Mouse (Mus musculus) small intestine, adult 2 months (tissue): ENCODE results near the gene Pard3. TPM values are rescaled to one million over a fixed set of nuclear protein-coding genes. Genes with fewer than 3 reads are reported as not detected.

Experiments used
- H3K27ac ChIP-seq: fragments of 200-500 bp; 2 replicates; pipeline ENCODE4 v1.5.1; 2012; ENCODE audit warnings: low read depth, low read length, control low read depth, inconsistent platforms; ENCODE audit not compliant: insufficient read depth
- H3K27me3 ChIP-seq: fragments of 200-500 bp; 2 replicates; pipeline ENCODE4 v1.6.1; 2012; ENCODE audit warnings: mild to moderate bottlenecking, moderate library complexity, low read length, inconsistent platforms; ENCODE audit not compliant: control insufficient read depth, insufficient read depth
- H3K36me3 ChIP-seq: fragments of 200-500 bp; 2 replicates; pipeline ENCODE4 v1.6.1; 2012; ENCODE audit warnings: mild to moderate bottlenecking, low read length, control low read depth, inconsistent platforms; ENCODE audit not compliant: control insufficient read depth, insufficient read depth
- H3K4me1 ChIP-seq: fragments of 200-500 bp; 2 replicates; pipeline ENCODE4 v1.6.1; 2012; ENCODE audit warnings: low read length, inconsistent platforms, mixed read lengths; ENCODE audit not compliant: control insufficient read depth, insufficient read depth, insufficient read length
- H3K4me3 ChIP-seq: fragments of 200-500 bp; 2 replicates; pipeline ENCODE4 v1.5.1; 2012; ENCODE audit warnings: low read depth, mild to moderate bottlenecking, control low read depth, inconsistent platforms, low read length, moderate library complexity
- CTCF ChIP-seq: fragments of 200-500 bp; IDR thresholded peaks from 2 replicates; pipeline ENCODE4 v1.5.1; 2012; ENCODE audit warnings: low read depth, mild to moderate bottlenecking, control low read depth, inconsistent platforms, low read length, moderate library complexity, mixed read lengths; ENCODE audit not compliant: insufficient replicate concordance, insufficient read length; ENCODE audit errors: extremely low read depth
- POLR2A ChIP-seq: fragments of 200-500 bp; IDR thresholded peaks from 2 replicates; pipeline ENCODE4 v1.6.1; 2012; ENCODE audit warnings: low read depth, mild to moderate bottlenecking, control low read depth, inconsistent platforms, low read length, moderate library complexity
- WGBS: fragments of 180-500 bp; shearing (Covaris S2); methylation state at CpG from one replicate; pipeline ENCODE4 v1.1.7; 2018; 5-methylcytosine and 5-hydroxymethylcytosine counted together
- polyA plus RNA-seq: library from polyadenylated mRNA; depleted of rRNA; stranded (reverse); fragments of >200 nt; gene quantifications from 2 replicates; pipeline ENCODE4 v1.2.3, GENCODE M21; 2012

Gene Pard3
- polyA plus RNA-seq, 1 experiment = 52.9 TPM

DNA sequence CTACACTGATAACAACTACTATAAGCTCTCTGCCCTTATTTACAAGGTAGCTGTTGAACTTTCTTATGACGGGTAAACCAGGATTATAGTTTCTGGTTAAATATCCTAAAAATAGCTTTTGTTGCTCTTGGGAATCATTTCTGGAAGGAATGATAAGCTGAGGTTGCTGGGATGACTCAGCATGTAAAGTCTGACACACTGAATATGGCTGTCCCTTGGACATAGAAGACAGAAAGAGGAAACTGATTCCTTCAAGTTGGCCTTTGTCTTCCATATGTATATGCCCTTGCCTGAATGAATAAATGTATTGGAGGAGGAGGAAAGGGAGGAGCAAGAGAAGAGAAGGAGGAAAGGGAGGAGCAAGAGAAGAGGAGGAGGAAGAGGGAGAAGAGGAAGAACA is 254.2 kb downstream of the Pard3 start:
- Histone ChIP-seq H3K36me3 (no peaks in the 10 kb centered on the region), H3K27ac (no peak overlapping the region), H3K27me3 (no peaks in the 10 kb centered on the region), H3K4me1 (peaks cover 6% of the 10 kb centered on the region; the same call in 1 of the 2 replicates), H3K4me3 (no peak overlapping the region)
- WGBS = 38% methylated on average over 1 of the region's 1 CpGs
- TF ChIP-seq POLR2A (no peak), CTCF (no peak)

DNA sequence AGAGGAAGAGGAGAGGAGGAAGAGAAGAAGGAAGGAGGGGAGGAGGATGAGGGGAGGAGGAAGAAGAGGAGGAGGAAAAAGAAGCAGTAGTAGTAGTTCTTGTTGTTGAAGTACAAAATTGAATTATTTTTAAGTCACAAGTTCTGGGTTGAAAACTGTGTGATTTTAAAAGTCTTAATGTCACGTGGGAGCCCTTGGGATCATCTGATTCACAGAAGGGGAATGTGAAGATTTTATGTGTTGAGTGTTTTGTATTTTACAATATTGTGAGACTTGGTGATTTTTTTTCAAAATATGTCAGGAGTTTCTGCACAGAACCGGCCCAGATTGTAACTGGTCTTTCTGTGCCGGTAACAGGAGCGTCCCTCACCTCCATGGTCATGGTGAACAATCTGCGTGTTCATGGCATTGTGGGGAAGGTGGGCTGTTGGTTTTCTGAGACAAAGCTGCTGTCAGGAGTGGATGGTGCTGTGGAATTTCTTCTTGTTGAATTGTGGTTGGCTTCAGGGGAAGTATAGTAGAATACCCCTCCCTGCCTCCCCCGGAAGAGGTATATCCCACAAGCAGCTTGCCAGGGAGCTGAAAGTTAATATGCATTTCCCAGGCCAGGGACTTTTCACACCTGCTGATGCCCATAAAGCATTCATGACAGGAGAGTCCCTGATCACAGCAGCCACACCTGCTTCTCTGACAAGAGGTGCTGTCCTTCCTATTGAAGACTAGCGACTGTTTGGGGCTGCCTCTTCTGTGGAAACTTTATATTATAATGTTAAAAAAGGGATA is 254.9 kb downstream of the Pard3 start:
- peaks cover 6% of the 10 kb centered on the region; the same call in 1 of the 2 replicates for H3K4me1 ChIP-seq
- no peaks in the 10 kb centered on the region for H3K27me3 ChIP-seq
- WGBS = 65% methylated on average over 7 of the region's 7 CpGs
- TF ChIP-seq POLR2A (no peak), CTCF (no peak)
- H3K36me3 ChIP-seq = no peaks in the 10 kb centered on the region
- no peak overlapping the region for H3K4me3 ChIP-seq
- H3K27ac ChIP-seq = no peak overlapping the region

DNA sequence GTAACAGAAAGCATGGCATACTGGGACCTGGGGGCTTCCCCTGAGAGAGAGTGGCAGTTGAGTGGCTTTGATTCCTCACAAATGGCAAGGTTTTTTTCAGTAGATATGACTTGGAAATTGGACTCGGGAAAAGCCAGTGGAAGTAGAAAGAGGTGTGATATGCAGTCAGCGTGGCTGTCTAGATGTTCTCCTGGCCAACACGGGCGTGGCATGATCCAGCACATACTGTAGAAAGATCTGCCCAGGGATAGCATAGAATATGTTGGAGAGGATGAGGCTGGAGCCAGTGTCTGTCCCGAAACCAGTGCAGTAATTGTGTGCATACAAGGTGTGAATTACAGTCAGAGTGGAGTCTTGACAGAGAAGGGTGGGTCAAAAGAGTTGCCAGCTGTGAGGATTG is 257.2 kb downstream of the Pard3 start:
- peaks cover 6% of the 10 kb centered on the region; the same call in 1 of the 2 replicates for H3K4me1 ChIP-seq
- H3K4me3 ChIP-seq = no peak overlapping the region
- H3K27me3 ChIP-seq = no peaks in the 10 kb centered on the region
- no peaks in the 10 kb centered on the region for H3K36me3 ChIP-seq
- WGBS = 63% methylated on average over 5 of the region's 5 CpGs
- no peak overlapping the region for H3K27ac ChIP-seq
- TF ChIP-seq CTCF = no peak
- TF ChIP-seq POLR2A = no peak

DNA sequence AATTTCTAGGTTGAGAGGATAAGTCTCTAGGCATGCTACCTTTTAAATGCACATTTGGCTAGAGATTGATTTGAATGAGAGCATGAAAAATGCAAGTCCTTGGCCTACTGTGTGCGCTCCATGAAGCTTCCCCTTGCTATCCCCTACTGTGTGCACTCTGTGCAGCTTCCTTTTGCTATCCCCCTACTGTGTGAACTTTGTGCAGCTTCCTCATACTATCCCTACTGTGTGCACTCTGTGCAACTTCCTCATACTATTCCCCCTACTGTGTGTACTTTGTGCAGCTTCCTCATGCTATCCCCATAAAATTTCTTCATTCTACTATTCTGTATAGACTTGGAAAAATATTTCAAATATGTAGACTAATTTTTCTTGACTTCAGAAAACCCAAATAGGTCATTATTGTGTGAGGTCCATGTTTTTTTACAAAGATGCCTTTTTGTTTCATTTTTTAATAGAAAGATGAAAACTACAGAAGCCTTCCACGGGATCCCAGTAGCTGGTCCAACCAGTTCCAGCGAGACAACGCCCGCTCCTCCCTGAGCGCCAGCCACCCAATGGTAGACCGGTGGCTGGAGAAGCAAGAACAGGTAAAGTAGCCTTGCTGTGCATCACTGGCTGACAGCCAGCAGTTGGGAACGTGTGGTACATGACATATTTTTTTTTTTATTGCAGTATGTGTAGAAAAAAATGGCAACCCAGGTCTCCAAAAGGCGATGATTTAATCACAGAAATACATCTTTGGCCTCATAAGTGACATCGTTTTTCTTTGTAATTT is 260.1 kb downstream of the Pard3 start:
- H3K27ac ChIP-seq = no peak overlapping the region
- 77% methylated on average over 10 of the region's 10 CpGs for WGBS
- H3K36me3 ChIP-seq = no peaks in the 10 kb centered on the region
- no peak overlapping the region for H3K4me3 ChIP-seq
- peaks cover 4% of the 10 kb centered on the region; the same call in 1 of the 2 replicates for H3K4me1 ChIP-seq
- TF ChIP-seq CTCF (no peak), POLR2A (no peak)
- H3K27me3 ChIP-seq = no peaks in the 10 kb centered on the region

DNA sequence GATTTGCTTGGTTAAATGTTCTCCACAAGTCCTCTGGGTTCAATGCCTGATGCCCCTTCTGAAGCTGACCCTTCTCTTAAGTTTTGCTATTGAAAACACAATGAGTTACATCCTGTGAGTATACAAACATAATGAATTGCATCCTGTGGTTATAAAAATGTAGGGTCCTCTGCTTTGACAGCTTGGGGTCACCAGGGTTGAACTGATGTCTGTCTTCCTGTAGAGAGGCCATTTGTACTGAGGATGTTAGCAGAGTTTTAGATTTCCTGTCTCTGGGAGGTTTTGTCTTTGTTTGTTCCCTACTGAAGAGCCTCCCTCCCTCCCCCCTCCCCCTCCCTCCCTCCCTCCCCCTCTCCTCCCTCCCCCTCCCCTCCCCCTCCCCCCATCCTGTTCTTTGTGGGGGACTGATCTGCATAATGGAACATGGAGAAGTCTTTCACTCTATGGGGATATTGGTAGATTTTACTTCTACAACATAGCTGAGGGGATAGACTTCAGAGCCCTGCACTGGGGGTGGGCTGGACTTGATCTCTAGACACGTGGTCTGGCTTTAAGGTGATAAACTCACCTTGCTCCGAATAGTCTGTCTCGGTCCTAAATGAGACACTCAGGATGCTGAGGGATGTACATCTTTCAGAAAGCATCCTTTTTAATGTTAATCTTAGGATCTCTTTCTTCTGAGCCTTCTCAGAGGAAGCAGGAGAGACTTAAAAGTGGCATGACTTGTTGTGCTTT is 261.3 kb downstream of the Pard3 start:
- 66% methylated on average over 3 of the region's 3 CpGs for WGBS
- Histone ChIP-seq H3K4me3 (no peak overlapping the region), H3K27ac (no peak overlapping the region), H3K4me1 (peaks cover 4% of the 10 kb centered on the region; the same call in 1 of the 2 replicates), H3K27me3 (no peaks in the 10 kb centered on the region), H3K36me3 (no peaks in the 10 kb centered on the region)
- no peak for TF ChIP-seq POLR2A

DNA sequence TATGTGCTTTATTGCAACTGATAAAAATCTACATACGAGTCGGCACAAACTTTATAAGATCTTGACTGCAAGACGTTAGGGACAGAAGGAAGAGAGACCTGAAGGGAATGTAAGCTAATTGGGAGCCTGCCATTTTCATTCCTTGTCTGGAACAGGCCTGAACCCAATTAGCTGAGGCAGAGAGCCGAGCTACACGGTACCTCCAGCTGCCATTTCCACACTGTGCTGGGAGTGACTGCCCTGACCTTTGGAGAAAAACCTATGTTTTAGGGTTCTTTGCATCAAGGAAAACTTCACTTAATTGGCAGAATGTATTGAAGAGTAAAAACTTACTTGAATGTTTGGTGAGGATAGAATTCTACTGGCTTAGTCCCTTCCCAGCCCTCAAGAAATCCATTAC is 262.1 kb downstream of the Pard3 start:
- 83% methylated on average over 5 of the region's 5 CpGs for WGBS

More for the DNA sequence above, 262.1 kb downstream of the Pard3 start:
- Histone ChIP-seq H3K4me1 (peaks cover 4% of the 10 kb centered on the region; the same call in 1 of the 2 replicates), H3K36me3 (no peaks in the 10 kb centered on the region), H3K4me3 (no peak overlapping the region), H3K27ac (no peak overlapping the region), H3K27me3 (no peaks in the 10 kb centered on the region)
- TF ChIP-seq POLR2A (no peak), CTCF (no peak)
